Comparison of ENCODE assay signal across 23 mouse cellular contexts in genomic region chr14:57248661-57249060, GRCm38 (mm10).
DNase-seq lines count a peak whose midpoint lies in the region; ATAC-seq lines count a peak whose summit lies in the region.
"Had no signal": no experiment of that assay in that cellular context is flagged by ENCODE, and none has a peak within 500 bp of the region (broad histone marks: within the 10 kb centered on the region; RNA-seq: fewer than 3 reads in every experiment).

No protein-coding gene starts in this region.

- no peaks in the 10 kb centered on the region for H3K27me3 ChIP-seq in limb, embryonic 10.5 days (ENCODE audit: low read depth, poor library complexity, severe bottlenecking)
- H3K27me3 ChIP-seq: embryonic facial prominence, embryonic 13.5 days; forebrain, embryonic 15.5 days; liver, embryonic 12.5 days; midbrain, embryonic 13.5 days had no signal

- H3K4me3 ChIP-seq in limb, embryonic 10.5 days, result no peak overlapping the region
- H3K4me3 ChIP-seq: embryonic facial prominence, embryonic 13.5 days; forebrain, embryonic 10.5 days; forebrain, embryonic 15.5 days; heart, adult 2 months; heart, embryonic 12.5 days; liver, embryonic 12.5 days; midbrain, embryonic 13.5 days had no signal

- 70% methylated on average over 3 of the region's 3 CpGs for WGBS in limb, embryonic 10.5 days

- H3K4me1 ChIP-seq in limb, embryonic 10.5 days, result peaks cover 20% of the 10 kb centered on the region
- H3K4me1 ChIP-seq: forebrain, embryonic 10.5 days; forebrain, embryonic 15.5 days; heart, embryonic 12.5 days; liver, embryonic 12.5 days; midbrain, embryonic 13.5 days had no signal

- H3K27ac ChIP-seq in limb, embryonic 10.5 days, result peak overlapping the region; percentile 9; the same call in 1 of the 2 replicates
- H3K27ac ChIP-seq: embryonic facial prominence, embryonic 13.5 days; forebrain, embryonic 10.5 days; forebrain, embryonic 15.5 days; heart, adult 2 months; hindbrain, embryonic 14.5 days; liver, embryonic 12.5 days; midbrain, embryonic 13.5 days had no signal

- ATAC-seq in cerebellum, adult (ENCODE audit: insufficient number of reproducible peaks, low FRiP score, low TSS enrichment), result no peak
- no peak for ATAC-seq in megakaryocyte-erythroid progenitor cell, adult 5-6 weeks (replicated peaks; ENCODE audit: low FRiP score, low TSS enrichment, poor library complexity, severe bottlenecking)
- ATAC-seq: forebrain, embryonic 15.5 days; inflammation-experienced regulatory T-cells, adult 6 months; liver, embryonic 12.5 days; liver, postnatal 0 days; midbrain, embryonic 13.5 days had no signal

- H3K36me3 ChIP-seq in limb, embryonic 10.5 days, result no peaks in the 10 kb centered on the region
- H3K36me3 ChIP-seq: embryonic facial prominence, embryonic 13.5 days; forebrain, embryonic 10.5 days; forebrain, embryonic 15.5 days; heart, embryonic 12.5 days; liver, embryonic 12.5 days; midbrain, embryonic 13.5 days had no signal

- peak; percentile 4 to 32 for DNase-seq in cerebellum, postnatal 10 days
- peak; percentile 20 for DNase-seq in layer of hippocampus, adult 11-12 months (ENCODE audit: low spot score)
- no peak for DNase-seq in layer of hippocampus, postnatal 14 days (ENCODE audit: low spot score in 2 of 2)
- DNase-seq in retina, postnatal 1 day, result peak; percentile 61
- DNase-seq in retina, embryonic 14.5 days (ENCODE audit: low spot score), result no peak
- no peak for DNase-seq in limb, embryonic 10.5 days (ENCODE audit: low spot score)
- DNase-seq: adrenal gland, postnatal 25 days; heart, adult 2 months; heart, postnatal 4 days; kidney, adult 11 months; kidney, postnatal 14 days; liver, postnatal 0 days; lung, postnatal 36 days had no signal

- H3K9me3 ChIP-seq in limb, embryonic 10.5 days (replicated peaks), result no peaks in the 10 kb centered on the region
- H3K9me3 ChIP-seq: embryonic facial prominence, embryonic 13.5 days; forebrain, embryonic 10.5 days; forebrain, embryonic 15.5 days; heart, embryonic 12.5 days; liver, embryonic 12.5 days; midbrain, embryonic 13.5 days had no signal

Comparison
In these comparisons a context has a peak if more than half of its experiments do, and no peak if none do; other contexts are left out.
1. DNase-seq: peak in cerebellum, postnatal 10 days (2 of 2), layer of hippocampus, adult 11-12 months (single experiment) and retina, postnatal 1 day (single experiment); none in layer of hippocampus, postnatal 14 days (0 of 2), retina, embryonic 14.5 days (single experiment) and limb, embryonic 10.5 days (single experiment).